Mouse (Mus musculus) kidney, embryonic 15.5 days (tissue): ENCODE results near the gene Hamp. TPM values are rescaled to one million over a fixed set of nuclear protein-coding genes. Genes with fewer than 3 reads are reported as not detected.

Experiments used
- ATAC-seq: fragments of 200-750 bp; cut with Nextera tagmentation; replicated peaks from 2 replicates; pipeline ENCODE4 v1.8.0; 2017; ENCODE audit warnings: moderate TSS enrichment; ENCODE audit not compliant: low FRiP score
- H3K27ac ChIP-seq: fragments of 300-500 bp; sonication (generic); 2 replicates; pipeline ENCODE4 v1.5.1; 2015; ENCODE audit warnings: mild to moderate bottlenecking, inconsistent platforms
- H3K27me3 ChIP-seq: fragments of 300-500 bp; sonication (generic); 2 replicates; pipeline ENCODE4 v1.6.1; 2015; ENCODE audit warnings: inconsistent platforms
- H3K36me3 ChIP-seq: fragments of 300-500 bp; sonication (generic); 2 replicates; pipeline ENCODE4 v1.6.1; 2015; ENCODE audit warnings: inconsistent platforms
- H3K4me1 ChIP-seq: fragments of 300-500 bp; sonication (generic); 2 replicates; pipeline ENCODE4 v1.6.1; 2015; ENCODE audit warnings: inconsistent platforms
- H3K4me2 ChIP-seq: fragments of 300-500 bp; sonication (generic); 2 replicates; pipeline ENCODE4 v1.6.1; 2015; ENCODE audit warnings: moderate library complexity, mild to moderate bottlenecking, inconsistent platforms
- H3K4me3 ChIP-seq: fragments of 300-500 bp; sonication (generic); replicated peaks from 2 replicates; pipeline ENCODE4 v1.5.1; 2015; ENCODE audit warnings: mild to moderate bottlenecking, inconsistent platforms
- H3K9ac ChIP-seq: fragments of 300-500 bp; sonication (generic); 2 replicates; pipeline ENCODE4 v1.6.1; 2015; ENCODE audit warnings: mild to moderate bottlenecking, inconsistent platforms
- H3K9me3 ChIP-seq: fragments of 300-500 bp; sonication (generic); replicated peaks from 2 replicates; pipeline ENCODE4 v1.6.1; 2016; ENCODE audit warnings: inconsistent platforms
- WGBS: fragments of 180-500 bp; shearing (Covaris S2); methylation state at CpG from one replicate; pipeline ENCODE4 v1.1.7; 2015; ENCODE audit warnings: mixed read lengths; 5-methylcytosine and 5-hydroxymethylcytosine counted together
- polyA plus RNA-seq: library from polyadenylated mRNA; unstranded; fragments of >200 nt; fragmentation: Nextera tagmentation; extraction: Ambion mirVana; gene quantifications from 2 replicates; pipeline ENCODE4 v1.2.1, GENCODE M21; 2015

Hamp gene
- polyA plus RNA-seq, 1 experiment from 2014 or later, result not detected

DNA sequence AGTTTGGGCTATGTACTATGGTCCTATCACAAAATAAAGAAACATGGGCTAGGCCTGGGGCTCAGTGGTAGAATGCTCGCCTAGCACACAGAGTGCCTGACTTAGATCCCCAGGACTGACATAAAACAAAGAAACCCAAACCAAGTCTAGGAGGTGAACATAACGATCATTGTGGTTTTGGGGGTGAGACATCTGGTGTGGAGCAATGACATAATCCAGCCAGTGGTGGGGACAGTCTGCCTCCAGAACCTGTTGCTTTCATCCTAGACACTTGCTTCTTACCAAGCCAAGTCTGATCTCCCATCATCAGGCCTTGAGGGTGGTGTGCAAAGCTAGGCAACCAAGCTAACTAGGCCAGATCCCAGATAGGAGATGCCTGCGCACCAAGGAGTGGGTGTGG lies 22.8 kb upstream of the Hamp start:
- 76% methylated on average over 3 of the region's 3 CpGs for WGBS
- no peak overlapping the region for H3K4me3 ChIP-seq
- no peaks in the 10 kb centered on the region for H3K9me3 ChIP-seq
- H3K9ac ChIP-seq, result no peak overlapping the region
- H3K27ac ChIP-seq, result no peak overlapping the region
- peaks cover 1% of the 10 kb centered on the region; the same call in 1 of the 2 replicates for H3K27me3 ChIP-seq
- H3K4me2 ChIP-seq, result no peak overlapping the region
- H3K36me3 ChIP-seq, result peaks cover 20% of the 10 kb centered on the region
- ATAC-seq, result no peak
- peaks cover 5% of the 10 kb centered on the region; the same call in 1 of the 2 replicates for H3K4me1 ChIP-seq

DNA sequence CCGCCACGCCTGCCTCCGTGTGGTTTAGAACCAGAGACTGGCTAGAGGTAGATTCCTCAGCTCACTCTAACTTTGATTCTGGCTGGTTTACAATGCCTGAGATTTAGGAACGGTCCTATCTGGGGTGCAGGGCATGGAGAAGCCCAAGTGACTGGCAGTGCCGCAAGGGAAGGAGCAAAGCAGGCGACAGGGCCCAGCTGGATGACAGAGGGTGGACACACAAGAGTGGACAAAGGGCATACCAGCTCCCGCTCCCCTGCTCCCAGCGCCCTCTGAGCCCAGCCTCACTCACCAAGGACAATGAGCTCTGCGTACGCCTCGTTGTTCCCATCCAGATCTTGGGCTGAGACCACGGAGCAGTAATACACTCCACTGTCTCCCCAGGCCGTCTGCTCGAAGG lies 21.8 kb upstream of the Hamp start:
- no peak overlapping the region for H3K4me2 ChIP-seq
- no peaks in the 10 kb centered on the region for H3K9me3 ChIP-seq
- no peaks in the 10 kb centered on the region for H3K27me3 ChIP-seq
- 74% methylated on average over 14 of the region's 14 CpGs for WGBS
- H3K27ac ChIP-seq, result no peak overlapping the region
- H3K36me3 ChIP-seq, result peaks cover 23% of the 10 kb centered on the region
- no peak for ATAC-seq
- H3K4me3 ChIP-seq, result no peak overlapping the region
- no peak overlapping the region for H3K9ac ChIP-seq
- H3K4me1 ChIP-seq, result 0 out of 2 replicates have a peak, but pooled peaks cover 4% of the 10 kb centered on the region

DNA sequence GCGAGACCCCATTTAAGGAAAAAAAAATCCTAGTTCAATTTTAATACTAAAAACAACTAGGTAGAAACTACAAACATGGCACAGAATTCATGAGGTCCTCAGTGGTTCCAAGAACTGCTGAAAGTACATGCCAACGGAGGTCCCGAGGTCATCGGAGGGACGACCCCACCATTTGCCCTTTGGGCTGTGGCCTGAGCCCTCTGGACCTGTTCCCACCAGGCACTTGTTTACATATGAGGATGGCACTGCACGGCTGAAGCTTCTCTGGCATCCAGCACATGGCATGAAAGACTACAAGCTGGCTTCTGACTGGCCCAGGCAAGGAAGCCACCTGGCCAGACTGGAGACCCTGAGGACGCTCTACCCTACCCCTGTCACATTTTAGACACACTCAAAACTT lies 20.5 kb upstream of the Hamp start:
- Histone ChIP-seq H3K4me1 (0 out of 2 replicates have a peak, but pooled peaks cover 3% of the 10 kb centered on the region), H3K27me3 (no peaks in the 10 kb centered on the region)

DNA sequence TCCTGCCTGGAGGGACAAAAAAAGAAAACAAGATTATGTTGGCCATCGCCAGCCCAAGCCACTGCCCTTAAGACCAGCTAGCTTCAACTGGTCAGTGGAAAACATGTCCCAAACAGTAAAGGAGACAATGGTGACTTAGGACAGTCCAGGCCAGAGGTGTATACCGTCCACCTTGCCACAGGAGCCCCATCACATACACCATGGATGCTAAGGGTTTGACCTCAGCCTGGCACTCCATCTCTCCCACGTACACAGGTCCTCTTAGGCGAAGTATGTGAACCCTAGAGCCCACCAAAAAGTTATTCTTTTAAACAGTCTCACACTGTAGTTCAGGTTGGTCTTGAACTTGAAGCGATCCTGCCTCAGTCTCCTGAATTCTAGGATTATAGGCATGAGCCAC lies 19.0 kb upstream of the Hamp start:
- H3K4me1 ChIP-seq, result peaks cover 12% of the 10 kb centered on the region
- no peak overlapping the region for H3K4me3 ChIP-seq
- no peak for ATAC-seq
- no peaks in the 10 kb centered on the region for H3K9me3 ChIP-seq
- no peaks in the 10 kb centered on the region for H3K27me3 ChIP-seq
- 93% methylated on average over 5 of the region's 5 CpGs for WGBS
- no peak overlapping the region for H3K9ac ChIP-seq
- no peak overlapping the region for H3K27ac ChIP-seq
- H3K4me2 ChIP-seq, result no peak overlapping the region
- peaks cover 43% of the 10 kb centered on the region for H3K36me3 ChIP-seq

More for the DNA sequence above, 20.5 kb upstream of the Hamp start:
- Histone ChIP-seq H3K4me2 (no peak overlapping the region), H3K4me3 (no peak overlapping the region), H3K9ac (no peak overlapping the region), H3K9me3 (no peaks in the 10 kb centered on the region), H3K27ac (no peak overlapping the region), H3K36me3 (peaks cover 30% of the 10 kb centered on the region)
- WGBS, result 78% methylated on average over 7 of the region's 7 CpGs
- no peak for ATAC-seq

DNA sequence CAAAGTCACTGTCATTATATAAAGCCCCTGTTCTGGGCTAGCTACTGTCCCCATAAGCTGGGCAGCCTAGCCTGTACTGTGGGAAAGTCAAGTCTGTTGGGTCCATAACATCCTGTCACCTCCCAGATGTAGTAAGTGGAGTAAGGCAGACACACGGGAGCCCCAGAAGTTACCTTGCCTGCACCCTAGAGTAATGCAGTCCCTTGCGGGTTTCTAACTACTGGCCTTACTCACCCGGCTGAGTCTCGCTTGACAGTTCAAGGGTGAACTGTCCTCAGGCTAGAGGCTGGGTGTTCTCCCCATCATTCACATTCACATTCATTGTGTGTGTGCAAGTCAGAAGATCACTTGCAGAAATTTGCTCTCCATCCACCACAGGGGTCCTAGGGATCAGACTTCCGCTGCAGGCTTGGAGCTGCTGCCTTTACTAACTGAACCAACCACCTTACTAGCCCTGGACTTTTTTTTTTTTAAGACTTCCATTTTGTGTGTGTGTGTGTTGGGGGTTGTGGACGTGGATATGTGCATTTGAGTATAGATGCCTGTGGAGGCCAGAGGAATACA lies 16.0 kb upstream of the Hamp start:
- Histone ChIP-seq H3K36me3 (peaks cover 49% of the 10 kb centered on the region), H3K9me3 (no peaks in the 10 kb centered on the region), H3K4me1 (peaks cover 24% of the 10 kb centered on the region), H3K4me2 (no peak overlapping the region), H3K27me3 (no peaks in the 10 kb centered on the region), H3K27ac (no peak overlapping the region), H3K9ac (no peak overlapping the region), H3K4me3 (no peak overlapping the region)
- WGBS, result 91% methylated on average over 6 of the region's 6 CpGs
- no peak for ATAC-seq

DNA sequence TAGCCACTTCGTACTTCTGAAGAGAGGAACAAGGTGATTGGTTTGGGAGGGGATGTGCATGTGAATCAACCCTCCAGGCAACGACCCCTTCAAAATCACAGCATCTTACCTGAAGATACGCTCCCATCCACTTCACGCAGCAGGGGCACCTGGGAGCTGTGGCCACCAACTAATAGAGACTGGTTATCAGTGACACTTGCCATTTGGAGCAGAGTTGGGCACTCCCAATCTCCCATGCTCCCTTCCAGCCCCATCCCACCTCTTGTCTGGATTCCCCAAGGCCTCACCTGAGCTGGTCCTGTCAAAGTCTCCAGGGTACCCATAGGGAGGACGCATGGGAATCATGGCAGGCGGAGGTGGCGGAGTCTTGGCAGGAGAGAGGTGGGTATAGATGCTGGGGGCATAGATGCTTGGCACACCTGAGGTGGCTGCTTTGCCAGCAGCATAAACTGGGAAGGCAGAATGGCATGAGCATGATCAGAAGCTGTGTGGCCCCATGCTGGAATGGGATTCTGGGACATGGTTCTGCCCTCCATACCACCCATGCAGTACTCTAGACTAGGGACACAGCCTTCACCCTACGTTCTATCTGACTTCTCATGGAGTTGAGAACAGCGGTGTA lies 15.1 kb upstream of the Hamp start:
- Histone ChIP-seq H3K27ac (0 out of 2 replicates have a peak overlapping the region, but pooled peaks have one; percentile 99), H3K9me3 (no peaks in the 10 kb centered on the region), H3K4me1 (peaks cover 24% of the 10 kb centered on the region), H3K4me2 (no peak overlapping the region), H3K36me3 (peaks cover 52% of the 10 kb centered on the region), H3K9ac (no peak overlapping the region), H3K27me3 (no peaks in the 10 kb centered on the region), H3K4me3 (no peak overlapping the region)
- 94% methylated on average over 9 of the region's 9 CpGs for WGBS
- no peak for ATAC-seq

DNA sequence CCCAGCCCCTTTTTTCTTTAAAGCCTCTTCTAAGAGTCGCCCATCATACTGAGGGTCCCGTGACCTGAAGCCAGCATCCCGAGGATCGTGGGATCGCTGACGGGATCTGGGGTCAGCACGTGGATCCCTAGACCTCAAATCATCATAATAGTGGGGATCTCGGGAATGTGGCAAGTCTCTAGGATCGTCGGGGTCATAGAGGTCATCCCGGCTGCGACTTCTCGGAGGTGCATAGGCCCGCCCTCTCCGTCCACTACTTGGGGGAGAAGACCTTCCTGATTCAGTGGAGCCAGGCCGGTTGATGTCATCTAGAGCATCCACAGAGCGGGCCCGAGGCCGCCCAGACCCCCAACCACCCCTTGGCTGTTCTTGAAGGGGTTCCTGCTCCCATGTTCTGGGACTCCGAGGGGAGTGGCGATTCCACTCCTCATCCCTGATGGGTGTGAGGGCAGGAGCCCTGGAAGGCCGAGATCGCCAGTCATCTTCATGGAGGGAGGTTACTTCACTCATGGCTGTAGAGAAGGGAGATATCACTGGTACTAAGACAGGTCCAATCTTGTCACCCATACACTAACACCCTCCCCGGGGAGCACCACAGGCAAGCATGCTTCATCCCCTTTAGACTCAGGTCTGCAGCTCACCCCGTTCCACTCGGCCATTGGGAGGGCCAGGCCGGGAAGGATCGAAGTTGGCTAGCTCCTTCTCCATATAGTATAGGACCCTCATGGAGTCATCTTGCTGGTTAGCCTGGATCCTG lies 14.5 kb upstream of the Hamp start:
- ATAC-seq, result no peak
- H3K4me1 ChIP-seq, result peaks cover 24% of the 10 kb centered on the region
- H3K9ac ChIP-seq, result peak overlapping the region; percentile 100
- H3K9me3 ChIP-seq, result no peaks in the 10 kb centered on the region
- WGBS, result 69% methylated on average over 28 of the region's 28 CpGs
- peaks cover 59% of the 10 kb centered on the region for H3K36me3 ChIP-seq
- H3K27ac ChIP-seq, result peak overlapping the region; percentile 99
- no peaks in the 10 kb centered on the region for H3K27me3 ChIP-seq
- H3K4me2 ChIP-seq, result peak overlapping the region; percentile 90
- H3K4me3 ChIP-seq, result peak overlapping the region; percentile 93

DNA sequence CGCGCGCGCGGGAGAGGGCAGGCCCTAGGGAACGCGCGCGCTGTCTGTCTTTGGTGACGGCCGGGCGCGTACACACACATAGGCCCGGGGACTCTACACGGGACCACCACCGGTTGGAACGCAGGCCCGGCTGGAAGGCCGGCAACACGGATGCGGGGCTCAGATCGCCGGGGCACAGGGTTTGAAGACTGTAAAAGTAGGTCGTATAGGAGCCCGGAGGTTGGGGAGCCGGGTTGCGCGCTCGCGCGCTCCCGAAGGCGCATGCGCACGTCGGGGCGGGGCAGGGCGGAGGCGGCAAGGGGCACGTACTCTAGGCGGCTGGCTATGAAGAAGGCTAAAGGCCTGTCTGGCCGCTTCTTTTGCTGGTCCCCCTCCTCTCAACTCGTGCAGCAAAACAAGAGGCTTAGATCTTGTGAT lies 13.5 kb upstream of the Hamp start:
- ATAC-seq, result peak; percentile 71
- peak overlapping the region; percentile 90 for H3K4me2 ChIP-seq
- peak overlapping the region; percentile 100 for H3K9ac ChIP-seq
- H3K9me3 ChIP-seq, result no peaks in the 10 kb centered on the region
- under 1% methylated on average over 43 of the region's 43 CpGs for WGBS
- H3K4me3 ChIP-seq, result peak overlapping the region; percentile 93
- peaks cover 62% of the 10 kb centered on the region for H3K36me3 ChIP-seq
- peaks cover 24% of the 10 kb centered on the region for H3K4me1 ChIP-seq
- peak overlapping the region; percentile 99 for H3K27ac ChIP-seq
- H3K27me3 ChIP-seq, result no peaks in the 10 kb centered on the region

DNA sequence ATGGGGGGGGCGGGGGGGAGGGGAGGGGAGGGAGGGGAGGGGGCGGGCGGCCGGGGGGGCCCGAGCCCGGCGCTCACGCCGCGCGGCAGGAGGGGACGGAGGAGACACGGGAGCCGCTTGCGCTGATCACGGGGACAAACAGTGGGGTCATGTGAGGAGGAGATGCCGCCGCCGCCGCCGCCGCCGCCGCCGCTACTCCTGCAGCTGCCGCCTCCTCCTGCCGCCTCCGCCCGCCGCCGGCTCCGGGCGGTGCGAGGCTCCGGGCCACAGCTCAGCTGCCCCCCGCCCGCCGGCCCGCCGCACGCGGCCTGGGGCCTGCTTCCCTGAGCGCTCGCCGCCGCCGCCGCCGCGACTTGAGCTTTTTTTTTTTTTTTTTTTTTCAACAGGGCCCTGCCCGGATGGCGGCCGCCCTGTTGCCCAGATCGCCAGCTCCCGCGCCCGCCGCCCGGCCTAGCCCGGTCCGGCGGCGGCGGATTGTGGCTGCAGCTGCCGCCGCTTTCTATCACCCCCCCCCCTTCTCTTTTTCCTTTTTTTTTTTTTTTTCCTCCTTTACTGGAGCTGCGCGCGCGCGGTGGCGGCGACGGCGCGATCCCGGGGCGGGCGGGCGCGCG lies 13.0 kb upstream of the Hamp start, which contains the start of gene Usf2:
Gene Usf2, minus strand, starts transcription at position 48 of the 611 bp plus-strand sequence.
- Histone ChIP-seq H3K27ac (peak within 1 kb of the TSS; percentile 99), H3K36me3 (peaks cover 66% of the 10 kb centered on the region), H3K4me1 (peaks cover 24% of the 10 kb centered on the region), H3K4me2 (peak within 1 kb of the TSS; percentile 90), H3K9me3 (no peaks in the 10 kb centered on the region), H3K9ac (peak within 1 kb of the TSS; percentile 100), H3K27me3 (no peaks in the 10 kb centered on the region), H3K4me3 (peak within 1 kb of the TSS; percentile 93)
- ATAC-seq, result peak; percentile 49
- WGBS, result 0% methylated on average over 60 of the region's 82 CpGs

DNA sequence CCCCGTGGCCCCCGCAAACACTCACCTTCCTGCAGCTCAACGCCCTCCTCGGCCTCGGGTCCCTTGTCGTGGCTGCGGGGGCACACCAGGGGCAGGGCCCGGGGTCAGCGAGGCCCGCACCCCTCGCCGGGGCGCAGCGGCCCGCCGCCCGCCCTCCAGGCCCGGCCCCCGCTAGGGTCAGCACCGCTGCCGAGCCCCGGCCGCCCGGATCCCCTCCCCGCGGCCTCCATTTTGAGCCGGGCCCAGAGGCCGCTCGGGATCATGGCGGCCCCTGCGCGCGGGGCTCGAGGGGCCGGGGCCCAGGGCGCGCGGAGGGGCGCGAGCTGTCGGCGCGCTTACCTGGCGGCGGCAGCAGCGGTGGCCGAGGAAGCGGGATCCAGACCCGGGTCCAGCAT lies 12.5 kb upstream of the Hamp start:
- H3K36me3 ChIP-seq, result peaks cover 66% of the 10 kb centered on the region
- peak overlapping the region; percentile 100 for H3K9ac ChIP-seq
- peaks cover 24% of the 10 kb centered on the region for H3K4me1 ChIP-seq
- peak; percentile 34 for ATAC-seq
- peak overlapping the region; percentile 93 for H3K4me3 ChIP-seq
- peak overlapping the region; percentile 90 for H3K4me2 ChIP-seq
- WGBS, result under 1% methylated on average over 42 of the region's 49 CpGs
- peak overlapping the region; percentile 99 for H3K27ac ChIP-seq
- no peaks in the 10 kb centered on the region for H3K27me3 ChIP-seq
- H3K9me3 ChIP-seq, result no peaks in the 10 kb centered on the region

DNA sequence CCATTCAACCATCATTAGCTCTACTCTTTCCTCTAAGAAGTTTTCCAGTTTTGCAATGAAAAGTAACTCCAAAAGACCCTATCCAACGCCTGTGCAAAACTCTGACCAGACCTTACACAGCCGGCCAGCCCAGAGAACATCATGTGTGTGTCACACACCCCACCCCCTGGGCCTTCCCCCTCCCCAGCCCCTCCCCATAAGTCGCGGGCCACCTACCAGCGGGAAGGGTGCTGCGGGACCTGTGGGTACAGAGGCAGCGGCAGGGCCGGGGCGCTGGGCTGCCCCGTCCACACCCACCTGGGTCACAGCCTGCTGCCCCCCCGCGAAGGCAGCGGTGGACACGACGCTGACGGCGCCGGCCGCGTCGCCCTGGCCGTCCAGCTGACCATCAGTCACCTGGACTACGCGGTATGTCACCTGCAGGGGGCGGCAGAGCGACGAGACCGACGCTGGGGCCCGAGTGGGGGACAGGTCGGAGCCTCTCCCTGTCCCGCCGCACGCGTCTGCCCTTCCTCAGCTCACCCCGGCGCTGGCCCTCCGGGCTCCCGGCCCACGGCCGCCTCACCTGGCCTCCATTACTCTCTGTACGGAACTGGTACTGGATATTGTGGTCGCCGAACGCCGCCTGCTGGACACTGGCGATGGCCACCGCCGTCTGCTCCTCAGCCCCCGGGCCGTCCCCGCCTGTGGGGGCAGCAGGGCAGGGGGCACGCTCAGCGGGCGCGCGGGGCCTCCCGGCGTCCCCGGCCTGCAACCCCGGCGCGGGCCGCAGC lies 11.9 kb upstream of the Hamp start:
- Histone ChIP-seq H3K4me3 (peak overlapping the region; percentile 93), H3K9me3 (no peaks in the 10 kb centered on the region), H3K36me3 (peaks cover 67% of the 10 kb centered on the region), H3K4me2 (peak overlapping the region; percentile 90), H3K4me1 (peaks cover 24% of the 10 kb centered on the region), H3K9ac (peak overlapping the region; percentile 100), H3K27ac (peak overlapping the region; percentile 99), H3K27me3 (no peaks in the 10 kb centered on the region)
- WGBS, result under 1% methylated on average over 56 of the region's 64 CpGs
- peak; percentile 81 for ATAC-seq
